Mouse (Mus musculus) Patski (cell line): ENCODE results near the gene Exoc3l2. TPM values are rescaled to one million over a fixed set of nuclear protein-coding genes. Genes with fewer than 3 reads are reported as not detected.

Experiments
- ATAC-seq: fragments of 100-300 bp; one replicate; pipeline ENCODE4 v1.8.0; 2021
- CTCF ChIA-PET: fragments of 350-600 bp; sonication (Branson Sonifier 250); formaldehyde crosslinking; loops from one replicate; lab custom pipeline; 2022; ENCODE audit warnings: inconsistent platforms; lab: Charles Lee
- POLR2A ChIA-PET: fragments of 350-600 bp; sonication (Branson Sonifier 250); formaldehyde crosslinking; loops from one replicate; lab custom pipeline; 2022; ENCODE audit warnings: antibody characterized with exemption, inconsistent platforms; lab: Charles Lee
- DNase-seq: peaks from one replicate; pipeline ENCODE4 v3.0.0-alpha.2; 2011; ENCODE audit warnings: low read depth, low spot score
- H3K27me3 ChIP-seq: fragments of 371-371 bp; one replicate; pipeline ENCODE4 v1.5.1; 2021
- CTCF ChIP-seq: fragments of 100-300 bp; IDR thresholded peaks from one replicate; pipeline ENCODE4 v1.5.1; 2021
- in situ Hi-C: fragments of 300-500 bp; cut with MboI; formaldehyde crosslinking; loops from 3 replicates; pipeline ENCODE4 v1.11.1; 2018; ENCODE audit warnings: low pct_unique_long_range_greater_than_20kb, mixed read lengths
- polyA plus RNA-seq: library from polyadenylated mRNA; unstranded; gene quantifications from one replicate; pipeline ENCODE4 v1.2.3, GENCODE M21; 2021

The Exoc3l2 gene
- polyA plus RNA-seq, 1 experiment from 2014 or later = not detected

DNA sequence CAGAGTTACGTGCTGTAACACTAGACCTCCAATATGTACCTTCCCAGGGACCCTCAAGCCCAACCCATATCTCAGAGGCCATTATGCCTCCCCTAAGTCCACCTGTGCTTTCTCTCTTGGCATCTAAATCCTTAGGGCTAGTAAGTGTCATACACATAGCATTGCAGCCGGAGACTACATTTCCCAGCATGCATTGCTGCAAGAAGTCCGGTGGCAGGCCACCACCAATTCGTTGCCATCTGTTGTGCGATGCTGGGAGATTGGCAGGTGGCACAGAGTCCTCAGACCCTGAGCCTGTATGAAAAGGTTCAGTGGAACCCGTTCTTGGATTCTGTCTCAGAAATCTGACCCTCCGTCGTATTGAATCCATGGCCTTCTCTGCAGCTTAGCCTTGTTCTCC lies 33.4 kb upstream of the Exoc3l2 start:
- in situ Hi-C loops = no loop called here
- no peaks in the 10 kb centered on the region for H3K27me3 ChIP-seq
- POLR2A ChIA-PET = no interaction called here
- ATAC-seq (no peak), DNase-seq (no peak)
- no peak for TF ChIP-seq CTCF
- CTCF ChIA-PET = interaction anchor here (2.1 kb wide), 1 partner anchor 25 kb away, joined by 12 read pairs; the partner anchor contains the start of gene Ckm

DNA sequence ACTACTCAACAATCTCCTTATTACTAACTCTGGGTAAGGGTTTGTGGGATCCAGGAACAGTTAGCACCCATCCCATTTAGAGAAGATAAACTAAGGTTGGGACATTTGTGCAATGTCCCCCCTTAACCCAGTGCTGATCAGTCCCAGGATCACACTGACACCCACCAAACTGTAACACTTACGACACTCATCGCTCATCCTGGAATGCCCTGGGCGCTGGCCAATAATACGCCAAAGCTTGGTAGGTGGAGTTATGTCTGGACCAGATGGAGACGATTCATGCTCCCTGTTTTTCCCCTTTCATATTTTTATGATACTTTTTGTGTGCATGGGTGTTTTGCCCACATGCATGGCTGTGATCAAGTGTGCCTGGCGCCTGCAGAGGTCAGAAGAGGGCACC lies 32.7 kb upstream of the Exoc3l2 start:
- POLR2A ChIA-PET = no interaction called here
- DNase-seq (no peak), ATAC-seq (no peak)
- no peak for TF ChIP-seq CTCF
- in situ Hi-C loops = no loop called here
- no peaks in the 10 kb centered on the region for H3K27me3 ChIP-seq
- CTCF ChIA-PET = interaction anchor here (2.1 kb wide), 1 partner anchor 25 kb away, joined by 12 read pairs; the partner anchor contains the start of gene Ckm

DNA sequence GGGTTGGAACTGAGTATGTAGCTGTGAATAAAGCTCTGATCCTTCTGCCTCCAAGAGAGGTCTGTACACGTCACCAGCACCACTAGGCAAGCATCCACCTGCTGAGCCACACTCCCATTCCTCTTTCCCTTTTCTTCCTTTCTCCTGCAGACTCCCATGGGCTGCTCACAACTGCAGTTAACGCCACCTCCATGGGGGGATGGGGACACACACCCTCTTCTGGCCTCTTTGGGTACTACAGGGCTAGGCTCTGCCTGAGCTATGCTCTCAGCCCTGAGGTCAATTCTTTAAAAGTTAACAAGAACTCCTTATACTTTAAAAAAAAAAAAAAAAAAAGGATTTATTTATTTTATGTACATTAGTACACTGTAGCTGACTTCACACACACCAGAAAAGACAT lies 30.7 kb upstream of the Exoc3l2 start:
- CTCF ChIA-PET = interaction anchor here (0.8 to 2.7 kb wide), 11 partner anchors 9 to 70 kb away, joined by 3 to 8 read pairs (median 4); no protein-coding TSS in a partner anchor
- ATAC-seq = no peak
- POLR2A ChIA-PET = no interaction called here
- in situ Hi-C loops = no loop called here
- DNase-seq = no peak
- TF ChIP-seq CTCF = no peak
- H3K27me3 ChIP-seq = no peaks in the 10 kb centered on the region

DNA sequence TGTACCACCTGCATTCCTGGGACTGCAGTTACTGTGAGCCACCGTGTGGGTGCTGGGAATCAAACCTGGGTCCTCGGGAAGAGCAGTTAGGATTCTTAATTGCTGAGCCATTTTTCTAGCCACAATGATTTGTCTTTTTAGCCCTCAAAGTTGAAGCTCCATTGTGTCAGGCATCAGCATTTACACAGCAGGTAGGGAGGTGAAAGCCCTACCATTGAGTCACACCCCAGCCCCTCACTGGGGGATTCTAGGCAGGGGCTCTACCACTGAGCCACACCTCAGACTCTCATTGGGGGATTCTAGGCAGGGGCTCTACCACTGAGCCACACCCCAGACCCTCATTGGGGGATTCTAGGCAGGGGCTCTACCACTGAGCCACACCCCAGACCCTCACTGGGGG lies 26.9 kb upstream of the Exoc3l2 start:
- in situ Hi-C loops = no loop called here
- ATAC-seq = no peak
- ChIA-PET POLR2A (no interaction called here), CTCF (interaction anchor here (1.7 kb wide), 1 partner anchor 31 kb away, joined by 4 read pairs; no protein-coding TSS in a partner anchor)
- no peaks in the 10 kb centered on the region for H3K27me3 ChIP-seq
- DNase-seq = no peak
- no peak for TF ChIP-seq CTCF

DNA sequence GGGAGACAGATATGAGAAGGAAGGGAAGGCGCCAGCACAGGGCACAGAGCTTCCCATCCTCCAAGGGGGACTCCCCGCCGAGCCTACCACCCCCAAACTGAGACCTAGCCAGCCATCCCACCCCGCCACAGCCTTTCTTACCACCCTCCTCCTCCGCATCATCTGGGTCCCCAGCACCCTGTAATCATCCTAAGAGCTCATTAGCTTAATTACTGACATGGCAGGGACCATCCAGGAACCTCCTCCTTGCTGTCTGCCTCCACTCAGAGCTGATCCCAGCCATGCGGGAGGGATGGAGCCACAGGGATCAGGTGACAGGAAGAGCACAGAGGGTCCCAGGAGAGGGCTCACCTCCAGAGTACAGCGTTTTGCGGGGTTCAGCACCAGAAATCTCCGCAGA lies 26.1 kb upstream of the Exoc3l2 start:
- TF ChIP-seq CTCF = no peak
- POLR2A ChIA-PET = interaction anchor here (0.7 kb wide), 1 partner anchor 10 kb away, joined by 4 read pairs; no protein-coding TSS in a partner anchor
- in situ Hi-C loops = no loop called here
- no peak for ATAC-seq
- H3K27me3 ChIP-seq = no peaks in the 10 kb centered on the region
- CTCF ChIA-PET = interaction anchor here (1.3 to 1.7 kb wide), 2 partner anchors 30 to 31 kb away, joined by 3 to 4 read pairs; no protein-coding TSS in a partner anchor
- no peak for DNase-seq

DNA sequence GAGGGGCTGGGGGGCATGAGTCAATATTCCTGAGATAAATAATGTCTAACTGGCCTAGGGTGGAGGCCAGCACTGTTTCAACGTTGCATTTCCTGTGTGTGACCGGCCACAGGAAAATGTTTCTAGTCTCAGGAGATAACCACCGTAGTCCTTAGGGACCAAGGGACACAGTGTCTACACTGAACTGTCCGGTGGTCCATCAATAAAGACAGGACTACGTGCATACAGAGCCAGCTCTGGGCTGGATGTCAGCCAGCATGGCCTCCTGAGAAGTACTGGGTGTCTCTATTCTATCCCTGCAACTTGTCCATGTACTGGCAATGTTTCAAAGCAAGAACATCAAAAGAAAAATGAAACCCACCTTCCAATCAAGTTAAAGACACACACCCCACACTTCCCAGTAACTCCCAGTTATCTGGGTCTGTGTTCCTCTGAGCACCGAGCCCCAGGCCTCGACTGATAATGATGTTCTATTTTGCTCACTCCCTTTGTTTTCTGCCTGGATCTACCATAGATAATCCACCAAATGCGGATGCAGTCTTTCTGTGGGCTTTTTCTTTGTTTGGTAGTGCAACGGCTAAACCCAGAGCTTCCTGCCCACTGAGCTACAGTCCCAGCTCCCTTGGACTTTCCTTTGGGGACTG lies 21.6 kb upstream of the Exoc3l2 start:
- CTCF ChIA-PET = interaction anchor here (1.6 to 2.6 kb wide), 2 partner anchors 8 to 9 kb away, joined by 5 read pairs; no protein-coding TSS in a partner anchor
- no peak for ATAC-seq
- no peak for DNase-seq
- TF ChIP-seq CTCF = no peak
- H3K27me3 ChIP-seq = no peaks in the 10 kb centered on the region
- in situ Hi-C loops = no loop called here
- POLR2A ChIA-PET = no interaction called here

DNA sequence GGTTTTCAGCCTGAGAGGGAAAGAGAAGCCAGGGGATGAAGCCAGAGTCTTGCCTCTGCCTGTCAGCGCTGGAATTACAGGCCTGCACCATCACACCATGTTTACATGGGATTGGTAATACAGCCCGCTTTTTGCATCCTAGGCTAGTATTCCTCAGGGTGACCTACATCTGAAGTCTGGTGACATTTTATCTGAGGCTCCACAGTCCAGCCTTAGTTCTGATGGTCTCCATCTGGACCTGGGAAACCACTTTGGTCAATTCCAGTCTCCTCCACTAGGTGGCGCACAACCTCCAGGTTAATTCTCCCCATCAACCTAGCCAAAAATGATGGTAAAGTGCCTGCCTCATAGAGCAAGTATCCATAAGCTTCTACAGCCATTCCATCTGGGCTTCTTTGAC lies 19.8 kb upstream of the Exoc3l2 start:
- no peaks in the 10 kb centered on the region for H3K27me3 ChIP-seq
- ATAC-seq = peak; percentile 44
- ChIA-PET CTCF (interaction anchor here (0.7 to 2.6 kb wide), 10 partner anchors 9 to 146 kb away, joined by 3 to 7 read pairs (median 4); partner anchors contain the start of gene Nkpd1), POLR2A (no interaction called here)
- in situ Hi-C loops = no loop called here
- peak; percentile 27 for DNase-seq
- TF ChIP-seq CTCF = peak; percentile 93

DNA sequence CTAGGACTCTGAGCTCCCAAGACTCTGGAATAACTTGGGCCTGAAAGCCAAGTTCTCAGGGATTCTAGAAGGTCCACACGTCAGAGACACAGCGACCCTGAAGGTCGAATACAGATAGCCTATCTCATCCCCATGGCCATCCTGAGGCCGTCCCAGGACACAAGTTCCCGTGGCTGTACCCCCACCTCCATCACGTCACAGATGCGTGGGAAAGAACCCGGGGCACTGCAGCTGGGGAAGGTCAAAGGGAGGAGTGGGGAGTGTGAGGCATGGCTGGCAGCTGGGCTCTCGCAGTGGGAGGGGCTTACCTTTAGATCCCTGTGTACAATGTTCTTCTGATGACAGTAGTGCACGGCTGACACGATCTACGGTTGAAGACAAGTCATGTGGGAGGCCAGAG lies 18.3 kb upstream of the Exoc3l2 start:
- no peak for TF ChIP-seq CTCF
- H3K27me3 ChIP-seq = no peaks in the 10 kb centered on the region
- ChIA-PET POLR2A (no interaction called here), CTCF (no interaction called here)
- DNase-seq (no peak), ATAC-seq (no peak)
- in situ Hi-C loops = no loop called here

DNA sequence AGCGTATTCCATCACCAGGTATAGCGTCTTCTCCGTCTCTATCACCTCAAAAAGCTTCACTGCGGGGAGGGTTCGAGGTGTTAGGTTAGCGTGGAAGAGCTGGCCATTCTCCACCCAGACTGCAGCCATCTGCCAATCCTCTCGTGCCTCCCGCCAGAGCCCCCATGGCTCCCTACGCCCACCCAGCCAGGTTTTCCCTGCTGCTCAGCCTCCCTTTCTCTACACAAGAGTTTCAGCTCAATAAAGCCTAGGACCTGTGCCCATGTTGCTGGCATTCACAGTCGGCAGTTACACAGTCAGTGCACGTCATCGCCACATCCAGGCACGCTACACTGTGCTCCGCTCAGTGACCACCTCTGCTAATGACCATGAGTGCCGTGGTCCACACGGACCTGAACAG lies 15.4 kb upstream of the Exoc3l2 start:
- DNase-seq (no peak), ATAC-seq (no peak)
- TF ChIP-seq CTCF = no peak
- POLR2A ChIA-PET = no interaction called here
- in situ Hi-C loops = no loop called here
- no peaks in the 10 kb centered on the region for H3K27me3 ChIP-seq
- CTCF ChIA-PET = interaction anchor here (1.1 to 1.6 kb wide), 2 partner anchors 33 to 43 kb away, joined by 3 to 4 read pairs; no protein-coding TSS in a partner anchor

DNA sequence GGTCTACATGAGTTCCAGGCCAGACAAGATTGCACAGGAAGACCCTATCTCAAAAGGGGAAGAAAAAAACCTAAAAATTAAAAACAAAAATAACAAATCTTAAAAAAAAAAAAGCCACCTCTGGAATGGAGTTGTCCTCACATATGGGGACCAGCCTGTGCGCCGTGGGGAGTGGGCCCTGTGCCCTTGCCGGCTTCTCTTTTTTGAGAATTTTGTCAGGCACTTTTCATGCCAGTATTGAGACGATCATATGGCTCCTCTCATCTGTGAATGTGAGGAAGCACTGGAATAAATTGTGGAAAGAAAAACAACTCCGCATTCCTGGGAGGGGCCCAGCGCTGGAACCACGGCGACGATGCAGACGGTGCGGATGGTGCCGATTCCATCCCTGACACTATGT lies 14.0 kb upstream of the Exoc3l2 start:
- no peak for TF ChIP-seq CTCF
- no peaks in the 10 kb centered on the region for H3K27me3 ChIP-seq
- in situ Hi-C loops = no loop called here
- ChIA-PET POLR2A (no interaction called here), CTCF (interaction anchor here (1.6 kb wide), 1 partner anchor 35 kb away, joined by 4 read pairs; no protein-coding TSS in a partner anchor)
- ATAC-seq = no peak
- DNase-seq = no peak

DNA sequence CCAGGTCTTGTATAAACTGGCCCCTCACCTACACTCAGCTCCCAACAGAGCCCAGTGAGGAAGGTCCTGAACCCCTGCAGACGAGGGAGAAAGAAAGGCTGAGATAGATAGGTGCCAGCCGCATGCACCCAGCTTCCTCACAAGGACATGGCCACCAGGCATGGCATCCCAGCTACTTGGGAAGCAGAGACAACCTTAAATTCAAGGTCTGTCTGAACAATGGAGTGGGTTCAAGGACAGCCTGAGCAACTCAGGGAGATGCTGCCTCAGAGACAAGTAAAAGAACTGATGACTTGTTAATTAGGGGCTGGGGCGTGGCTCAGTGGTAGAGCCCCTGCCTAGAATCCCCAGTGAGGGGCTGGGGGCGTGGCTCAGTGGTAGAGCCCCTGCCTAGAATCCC lies 7.9 kb upstream of the Exoc3l2 start:
- in situ Hi-C loops = no loop called here
- ATAC-seq (no peak), DNase-seq (no peak)
- no peaks in the 10 kb centered on the region for H3K27me3 ChIP-seq
- CTCF ChIA-PET = interaction anchor here (1.0 kb wide), 1 partner anchor 12 kb away, joined by 5 read pairs; no protein-coding TSS in a partner anchor
- no peak for TF ChIP-seq CTCF
- POLR2A ChIA-PET = interaction anchor here (0.7 kb wide), 1 partner anchor 11 kb away, joined by 3 read pairs; no protein-coding TSS in a partner anchor
